Mouse (Mus musculus) hindbrain, embryonic 14.5 days (tissue): ENCODE measurements around the gene Dtx3l. TPM values are rescaled to one million over a fixed set of nuclear protein-coding genes. Genes with fewer than 3 reads are reported as not detected.
"Not testable (repeated sequence)": the region's sequence is repeated elsewhere in the genome, so short reads cannot be mapped to it uniquely, and the experiment has no call there.

Experiments
- ATAC-seq: fragments of 200-750 bp; cut with Nextera tagmentation; 2 replicates; pipeline ENCODE4 v1.8.0; 2017; ENCODE audit warnings: moderate number of reproducible peaks, mild to moderate bottlenecking, moderate TSS enrichment, moderate library complexity; ENCODE audit not compliant: low FRiP score
- DNase-seq: peaks from one replicate; pipeline ENCODE4 v3.0.0-alpha.2; 2015; ENCODE audit warnings: low spot score
- H3K27ac ChIP-seq: fragments of 300-500 bp; sonication (generic); 2 replicates; pipeline ENCODE4 v1.5.1; 2014; ENCODE audit warnings: mild to moderate bottlenecking, moderate library complexity
- H3K27me3 ChIP-seq: fragments of 300-500 bp; sonication (generic); 2 replicates; pipeline ENCODE4 v1.6.1; 2014; ENCODE audit warnings: mild to moderate bottlenecking, low read length, mixed read lengths; ENCODE audit not compliant: control insufficient read depth, insufficient read depth
- H3K36me3 ChIP-seq: fragments of 300-500 bp; sonication (generic); replicated peaks from 2 replicates; pipeline ENCODE4 v1.6.1; 2014; ENCODE audit not compliant: control insufficient read depth, insufficient read depth
- H3K4me1 ChIP-seq: fragments of 300-500 bp; sonication (generic); replicated peaks from 2 replicates; pipeline ENCODE4 v1.6.1; 2014; ENCODE audit warnings: antibody characterized with exemption, low read length, mixed read lengths; ENCODE audit not compliant: control insufficient read depth, insufficient read depth
- H3K4me2 ChIP-seq: fragments of 300-500 bp; sonication (generic); replicated peaks from 2 replicates; pipeline ENCODE4 v1.6.1; 2014; ENCODE audit warnings: mild to moderate bottlenecking, moderate library complexity
- H3K4me3 ChIP-seq: fragments of 300-500 bp; sonication (generic); replicated peaks from 2 replicates; pipeline ENCODE4 v1.5.1; 2014; ENCODE audit warnings: mild to moderate bottlenecking, low read length
- H3K9ac ChIP-seq: fragments of 300-500 bp; sonication (generic); 2 replicates; pipeline ENCODE4 v1.6.1; 2014
- H3K9me3 ChIP-seq: fragments of 300-500 bp; sonication (generic); 2 replicates; pipeline ENCODE4 v1.6.1; 2016; ENCODE audit warnings: low read length; ENCODE audit not compliant: control insufficient read depth
- WGBS: fragments of 180-500 bp; shearing (Covaris S2); extraction: QIAGEN DNeasy Blood & Tissue Kit; methylation state at CpG from one replicate; pipeline ENCODE4 v1.1.7; 2014; 5-methylcytosine and 5-hydroxymethylcytosine counted together
- polyA plus RNA-seq: library from polyadenylated mRNA; unstranded; fragments of >200 nt; fragmentation: Nextera tagmentation; extraction: Ambion mirVana; gene quantifications from 2 replicates; pipeline ENCODE4 v1.2.1, GENCODE M21; 2014

Dtx3l gene
- 1.2 and 1.7 TPM in 2 replicates for polyA plus RNA-seq

DNA sequence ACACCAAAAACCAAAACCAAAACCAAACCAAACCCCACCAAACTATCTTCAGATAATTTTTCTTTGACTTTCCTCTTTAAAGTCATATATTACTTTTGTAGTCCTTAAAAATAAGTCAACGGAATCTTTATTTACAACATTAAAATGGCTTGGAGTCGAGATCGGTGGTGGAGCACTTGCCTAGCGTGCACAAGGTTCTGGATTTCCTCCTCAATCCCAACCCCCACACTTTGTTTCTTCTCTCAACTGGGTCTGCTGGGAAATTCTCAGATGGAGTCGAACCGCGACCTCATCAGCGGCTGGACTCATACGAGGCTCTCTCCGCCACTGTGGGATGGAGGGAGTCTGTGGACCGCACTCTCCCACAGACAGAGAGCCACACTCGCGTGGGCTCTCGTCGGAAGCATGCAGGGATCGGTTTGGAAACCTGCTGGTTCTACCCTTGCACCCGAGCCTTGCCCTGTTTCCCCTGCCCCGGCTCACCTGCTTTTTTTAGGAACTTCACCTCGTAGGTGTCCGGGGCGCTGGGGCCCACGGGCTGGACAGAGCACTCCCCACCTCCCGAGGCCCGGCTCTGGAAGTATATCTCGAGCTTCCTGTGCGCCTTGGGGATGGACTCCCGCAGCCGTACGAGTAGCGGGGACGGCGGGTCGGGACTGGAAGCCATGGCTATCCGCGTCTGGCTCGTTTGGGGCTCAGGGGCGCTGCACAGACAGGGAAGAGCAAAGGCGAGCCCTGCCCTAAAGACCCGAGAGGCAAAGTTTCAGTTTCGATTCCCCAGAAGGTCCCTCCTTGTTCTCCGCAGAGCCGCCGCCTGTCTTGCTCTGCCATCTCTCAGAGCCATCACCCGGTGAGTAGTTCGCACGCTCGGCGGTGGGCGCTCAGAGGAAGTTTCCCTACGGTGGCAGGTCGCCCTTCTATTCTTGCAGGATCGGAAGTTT is at the start of gene Dtx3l, which contains the start of gene Parp9:
Gene Dtx3l (minus strand): TSS at position 941 of the 941 bp plus-strand sequence.
Gene Parp9 (plus strand): TSS at position 260 of the 941 bp plus-strand sequence.
- peaks cover 28% of the 10 kb centered on the region; the same call in 1 of the 2 replicates for H3K27me3 ChIP-seq
- no peaks in the 10 kb centered on the region for H3K9me3 ChIP-seq
- no peaks in the 10 kb centered on the region for H3K36me3 ChIP-seq
- H3K4me2 ChIP-seq, result peak within 1 kb of the TSS; percentile 79
- H3K4me3 ChIP-seq, result peak within 1 kb of the TSS; percentile 42
- H3K4me1 ChIP-seq, result no peaks in the 10 kb centered on the region
- H3K27ac ChIP-seq, result no peak within 1 kb of the TSS
- peak; percentile 33 for DNase-seq
- ATAC-seq, result no peak
- H3K9ac ChIP-seq, result peak within 1 kb of the TSS; percentile 55
- WGBS, result 1% methylated on average over 52 of the region's 52 CpGs

DNA sequence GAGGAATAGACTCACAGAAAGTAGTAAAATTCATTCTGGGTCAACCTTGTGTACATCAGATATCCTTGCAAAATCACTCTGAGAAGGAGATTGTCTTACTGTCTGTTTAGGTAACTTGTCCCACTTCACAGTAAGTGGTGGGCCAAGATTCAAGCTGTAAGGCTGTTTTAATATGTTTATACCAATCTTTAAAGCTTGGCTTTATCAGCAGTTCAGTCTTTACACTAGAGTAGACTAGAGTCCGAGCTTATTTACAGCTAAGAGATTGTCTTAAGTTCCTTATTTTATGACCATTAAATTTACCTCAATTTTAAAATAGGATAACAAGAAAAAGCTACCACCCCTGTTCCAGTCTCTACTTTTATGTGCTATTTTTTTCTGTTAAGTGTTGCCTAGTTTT is 49.0 kb upstream of the Dtx3l start:
- Histone ChIP-seq H3K4me2 (no peak overlapping the region), H3K27ac (no peak overlapping the region), H3K36me3 (no peaks in the 10 kb centered on the region), H3K4me1 (peaks cover 7% of the 10 kb centered on the region), H3K4me3 (no peak overlapping the region), H3K9ac (no peak overlapping the region), H3K9me3 (no peaks in the 10 kb centered on the region), H3K27me3 (no peaks in the 10 kb centered on the region)
- DNase-seq (no peak), ATAC-seq (no peak)
- WGBS, result 94% methylated on average over 1 of the region's 1 CpGs

DNA sequence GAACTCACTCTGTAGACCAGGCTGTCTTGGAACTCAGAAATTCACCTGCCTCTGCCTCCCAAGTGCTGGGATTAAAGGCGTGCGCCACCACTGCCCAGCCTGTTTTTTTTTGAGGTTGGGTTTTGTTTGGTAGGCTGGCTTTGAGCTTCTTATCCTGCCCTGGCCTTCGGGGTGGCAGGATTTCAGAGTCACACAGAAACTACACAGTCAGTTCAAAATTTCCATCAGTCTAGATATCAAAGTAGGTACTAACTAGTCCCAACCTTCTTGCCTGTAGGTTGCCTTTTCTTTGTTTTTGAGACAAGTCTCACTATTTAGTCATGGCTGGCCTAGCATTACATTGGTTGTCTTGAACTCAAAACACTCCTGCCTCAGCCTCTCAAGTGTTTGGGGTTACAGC is 45.5 kb upstream of the Dtx3l start:
- Histone ChIP-seq H3K4me1 (peaks cover 11% of the 10 kb centered on the region), H3K4me3 (peak overlapping the region; percentile 74), H3K9me3 (no peaks in the 10 kb centered on the region), H3K36me3 (no peaks in the 10 kb centered on the region), H3K27ac (no peak overlapping the region), H3K4me2 (peak overlapping the region; percentile 60), H3K27me3 (no peaks in the 10 kb centered on the region), H3K9ac (peak overlapping the region; percentile 86; the same call in 1 of the 2 replicates)
- ATAC-seq (no peak), DNase-seq (no peak)
- 64% methylated on average over 3 of the region's 3 CpGs for WGBS

DNA sequence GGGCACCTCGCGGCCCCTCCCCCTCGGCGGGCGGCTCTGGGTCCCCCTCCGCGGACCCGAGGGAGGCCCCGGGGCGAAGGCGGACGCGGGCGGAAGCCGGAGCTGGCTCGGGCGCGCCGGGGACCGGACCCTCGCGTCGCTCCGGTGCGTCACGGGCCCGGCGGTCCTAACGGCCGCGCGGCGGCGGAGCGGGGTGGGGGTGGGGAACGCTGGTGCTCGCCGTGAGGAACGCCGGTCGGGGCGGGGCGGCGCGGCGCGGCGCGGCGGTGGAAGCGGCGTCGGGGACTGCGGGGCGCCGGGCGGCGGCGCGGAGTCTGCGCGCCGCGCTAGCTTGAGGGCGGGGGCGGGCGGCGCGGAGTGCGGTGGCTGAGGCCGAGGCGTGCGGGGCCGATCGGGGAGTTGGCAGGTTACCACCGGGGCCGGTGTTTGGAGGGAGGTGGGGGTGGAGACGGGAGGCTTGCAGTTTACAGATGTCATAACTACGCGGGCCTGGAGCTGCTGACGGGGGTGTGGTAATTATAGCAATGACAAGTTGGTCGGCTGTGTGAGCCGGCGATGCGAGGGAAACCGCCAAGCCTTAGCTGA is 44.7 kb upstream of the Dtx3l start:
- ATAC-seq (peak; percentile 79), DNase-seq (peak; percentile 52)
- Histone ChIP-seq H3K9me3 (no peaks in the 10 kb centered on the region), H3K4me2 (peak overlapping the region; percentile 60), H3K4me3 (peak overlapping the region; percentile 74), H3K9ac (peak overlapping the region; percentile 86), H3K4me1 (peaks cover 11% of the 10 kb centered on the region), H3K36me3 (no peaks in the 10 kb centered on the region), H3K27me3 (no peaks in the 10 kb centered on the region), H3K27ac (peak overlapping the region; percentile 97)
- WGBS, result under 1% methylated on average over 60 of the region's 86 CpGs

DNA sequence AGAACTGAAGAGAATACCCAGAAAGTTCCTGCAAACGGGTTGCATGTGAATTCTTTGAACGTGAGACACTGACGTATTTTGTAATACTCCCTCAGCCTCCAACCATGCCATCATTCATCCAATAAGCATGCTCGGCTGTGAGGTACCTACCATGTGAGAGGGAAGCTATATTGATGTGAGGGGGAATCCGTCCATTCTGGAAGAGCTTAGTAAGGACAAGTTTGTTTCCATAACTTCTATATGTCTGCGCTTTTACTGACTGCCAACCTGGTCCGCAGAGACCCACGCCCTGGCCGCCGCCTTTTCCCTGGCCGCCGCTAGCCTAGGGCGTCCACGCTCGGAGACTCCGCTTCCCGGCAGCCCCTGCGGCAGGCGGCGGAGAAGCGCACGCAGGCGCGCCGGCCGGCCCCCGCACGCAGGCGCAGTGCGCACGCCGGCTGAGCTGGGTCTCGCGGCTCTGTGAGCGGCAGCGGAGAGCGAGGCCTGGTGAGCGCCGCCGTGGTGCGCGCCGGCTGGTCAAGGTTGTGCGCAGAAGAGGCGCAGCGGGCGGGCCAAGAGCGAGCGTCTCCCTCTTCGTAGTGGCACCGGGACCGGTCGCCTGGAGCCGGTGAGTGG is 44.1 kb upstream of the Dtx3l start:
- ATAC-seq, result peak; percentile 95
- Histone ChIP-seq H3K4me1 (peaks cover 11% of the 10 kb centered on the region), H3K4me3 (peak overlapping the region; percentile 74), H3K9me3 (no peaks in the 10 kb centered on the region), H3K9ac (peak overlapping the region; percentile 86), H3K36me3 (no peaks in the 10 kb centered on the region), H3K27me3 (no peaks in the 10 kb centered on the region), H3K4me2 (peak overlapping the region; percentile 73), H3K27ac (peak overlapping the region; percentile 97)
- WGBS, result under 1% methylated on average over 51 of the region's 54 CpGs
- DNase-seq, result peak; percentile 93

DNA sequence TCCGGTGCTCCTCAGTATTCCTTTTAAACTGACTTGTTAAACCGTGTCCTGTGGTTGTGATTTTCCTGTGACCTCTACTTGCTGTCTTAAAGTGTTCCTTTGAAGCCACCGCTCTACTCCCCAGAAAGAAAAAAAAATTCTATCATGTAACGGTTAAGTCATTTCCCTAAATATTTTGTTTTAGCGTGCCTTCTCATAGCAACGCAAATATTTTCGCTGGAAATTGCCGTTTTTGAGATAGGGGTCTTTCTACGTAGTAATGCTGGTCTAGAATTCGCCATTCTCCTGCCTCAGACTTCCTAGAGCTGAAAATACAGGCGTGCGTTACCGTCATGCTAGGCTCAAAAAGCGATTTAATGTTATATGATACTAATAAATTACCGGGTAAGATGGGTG is 43.6 kb upstream of the Dtx3l start:
- Histone ChIP-seq H3K4me3 (peak overlapping the region; percentile 74), H3K27me3 (no peaks in the 10 kb centered on the region), H3K36me3 (no peaks in the 10 kb centered on the region), H3K9ac (peak overlapping the region; percentile 86), H3K4me2 (peak overlapping the region; percentile 73), H3K4me1 (peaks cover 11% of the 10 kb centered on the region), H3K9me3 (no peaks in the 10 kb centered on the region), H3K27ac (peak overlapping the region; percentile 97)
- 5% methylated on average over 15 of the region's 15 CpGs for WGBS
- DNase-seq (no peak), ATAC-seq (no peak)

DNA sequence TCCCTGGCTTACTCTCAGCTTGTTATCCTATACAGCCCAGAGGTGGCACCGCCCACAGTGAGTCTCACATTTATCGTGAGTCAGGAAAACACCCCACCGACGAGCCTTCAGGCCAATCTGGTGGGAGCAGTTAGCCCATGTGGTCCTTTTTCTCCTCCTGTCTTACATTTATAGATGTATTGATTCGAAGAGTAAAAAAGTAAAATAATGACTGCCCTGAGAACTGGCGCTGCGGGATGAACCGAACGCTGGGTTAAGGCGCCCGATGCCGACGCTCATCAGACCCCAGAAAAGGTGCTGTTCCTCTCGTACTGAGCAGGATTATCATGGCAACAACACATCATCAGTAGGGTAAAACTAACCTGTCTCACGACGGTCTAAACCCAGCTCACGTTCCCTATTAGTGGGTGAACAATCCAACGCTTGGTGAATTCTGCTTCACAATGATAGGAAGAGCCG is 42.4 kb upstream of the Dtx3l start:
- no peak overlapping the region for H3K27ac ChIP-seq
- H3K36me3 ChIP-seq, result no peaks in the 10 kb centered on the region
- H3K4me1 ChIP-seq, result peaks cover 11% of the 10 kb centered on the region
- 51% methylated on average over 19 of the region's 19 CpGs for WGBS
- H3K4me2 ChIP-seq, result no peak overlapping the region
- H3K4me3 ChIP-seq, result no peak overlapping the region
- peak; percentile 69 for ATAC-seq
- no peaks in the 10 kb centered on the region for H3K9me3 ChIP-seq
- H3K27me3 ChIP-seq, result no peaks in the 10 kb centered on the region
- no peak overlapping the region for H3K9ac ChIP-seq
- peak; percentile 100 for DNase-seq

DNA sequence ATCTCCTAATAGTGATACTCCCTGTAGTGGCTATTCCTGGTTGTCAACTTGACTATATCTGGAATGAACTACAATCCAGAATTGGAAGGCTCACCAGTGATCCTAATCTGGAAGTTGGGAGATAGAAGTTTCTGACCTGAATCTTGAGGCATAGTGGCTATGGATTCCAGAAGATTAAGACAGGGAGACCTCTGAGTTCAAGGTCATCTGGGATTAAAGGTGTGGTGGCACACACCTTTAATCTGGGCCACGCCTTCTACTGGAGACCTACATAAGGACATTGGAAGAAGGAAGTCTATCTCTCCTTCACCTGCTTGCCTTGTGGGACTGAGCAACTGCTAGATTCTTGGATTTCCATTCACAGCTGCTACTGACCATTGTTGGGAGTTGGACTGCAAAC is 39.5 kb upstream of the Dtx3l start, which contains the start of gene Kpna1:
Gene Kpna1 (plus strand): TSS at position 301 of the 400 bp plus-strand sequence.
- 100% methylated on average over 1 of the region's 1 CpGs for WGBS
- not testable (repeated sequence) for H3K27ac ChIP-seq

DNA sequence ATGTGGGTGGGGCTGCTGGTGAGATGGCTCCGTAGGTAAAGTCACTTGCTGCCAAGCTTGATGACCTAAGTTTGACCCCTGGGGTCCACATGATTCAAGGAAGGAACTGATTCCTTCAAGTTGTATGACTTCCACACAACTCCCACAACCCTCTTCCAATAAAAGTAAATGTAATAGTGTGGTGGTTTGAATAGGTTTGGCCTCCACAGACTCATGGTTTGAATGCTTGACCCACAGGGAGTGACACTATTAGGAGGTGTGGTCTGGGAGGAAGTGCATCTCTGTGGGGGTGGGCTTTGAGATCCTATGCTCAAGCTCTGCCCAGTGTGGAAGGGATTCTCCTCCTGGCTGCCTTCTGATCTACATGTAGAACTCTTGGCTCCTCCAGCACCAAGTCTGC is 35.1 kb upstream of the Dtx3l start:
- WGBS, result 54% methylated on average over 1 of the region's 1 CpGs

More for the DNA sequence above, 39.5 kb upstream of the Dtx3l start, which contains the start of gene Kpna1:
- H3K36me3 ChIP-seq, H3K4me2 ChIP-seq, DNase-seq, H3K4me1 ChIP-seq, H3K4me3 ChIP-seq, H3K9ac ChIP-seq, H3K27me3 ChIP-seq, ATAC-seq, H3K9me3 ChIP-seq: not testable (repeated sequence)

More for the DNA sequence above, 35.1 kb upstream of the Dtx3l start:
- Histone ChIP-seq H3K4me1 (no peaks in the 10 kb centered on the region), H3K27me3 (no peaks in the 10 kb centered on the region), H3K4me3 (no peak overlapping the region), H3K9ac (no peak overlapping the region), H3K4me2 (no peak overlapping the region), H3K27ac (no peak overlapping the region), H3K36me3 (no peaks in the 10 kb centered on the region), H3K9me3 (no peaks in the 10 kb centered on the region)
- DNase-seq, result no peak
- no peak for ATAC-seq
